Mouse (Mus musculus) thymus, postnatal 14 days (tissue): ENCODE measurements around the gene Zfp770.
"Not testable (repeated sequence)": the region's sequence is repeated elsewhere in the genome, so short reads cannot be mapped to it uniquely, and the experiment has no call there.

ENCODE experiments used
- DNase-seq: peaks from one replicate; pipeline ENCODE4 v3.0.0; 2021

The Zfp770 gene

DNA sequence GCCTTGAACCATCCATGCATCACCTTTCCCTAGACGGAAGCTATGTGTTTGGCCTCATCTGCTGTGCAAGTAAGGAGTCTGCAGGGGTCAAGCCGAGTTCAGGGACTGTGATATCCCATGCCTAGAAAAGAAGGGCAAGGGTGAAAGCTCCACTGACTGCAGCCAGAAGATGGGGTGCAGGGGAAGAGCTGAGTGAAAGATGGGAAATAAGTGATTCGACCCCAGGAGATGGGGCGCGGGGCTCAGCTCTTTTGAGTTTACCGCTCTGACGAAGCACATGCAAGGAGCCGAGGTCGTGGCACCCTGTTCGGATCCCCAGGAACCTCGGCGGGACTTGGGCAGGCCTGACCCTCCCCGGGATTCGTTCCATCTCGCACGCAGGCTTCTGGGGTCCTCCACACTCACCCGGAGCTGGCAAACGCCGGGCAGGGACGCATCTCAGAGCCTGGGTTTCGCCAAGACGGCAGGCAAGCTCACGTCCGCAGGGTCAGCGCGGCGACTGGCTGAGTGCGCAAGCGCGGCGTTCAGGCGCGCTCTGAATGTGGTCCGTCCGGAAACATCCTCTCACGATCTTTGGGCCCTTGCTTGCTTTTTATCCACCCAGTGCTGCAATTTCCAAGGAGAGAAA lies at the start of gene Zfp770:
Zfp770 (minus strand) TSS at position 538 of the 628 bp plus-strand sequence.
- peak; percentile 75 for DNase-seq

DNA sequence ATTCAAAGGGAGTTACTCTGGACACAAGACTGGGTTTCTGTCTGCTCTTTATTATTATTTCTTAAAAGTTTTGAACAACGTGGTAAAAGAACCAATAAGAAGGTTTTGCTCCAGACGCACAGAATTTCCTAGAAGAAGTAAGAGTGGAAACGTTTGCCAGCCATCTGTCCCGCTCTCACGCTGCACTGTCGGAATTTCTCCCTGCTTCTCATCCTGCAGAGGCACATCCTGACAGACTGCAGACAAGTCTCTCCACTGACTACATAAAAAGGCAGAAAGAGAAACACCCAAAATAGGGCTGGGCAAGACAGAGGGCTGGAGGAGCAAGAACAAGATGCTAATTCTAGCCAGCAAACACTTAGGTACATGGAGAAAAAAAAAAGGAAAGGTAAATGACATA lies 48.2 kb upstream of the Zfp770 start:
- DNase-seq: no peak

DNA sequence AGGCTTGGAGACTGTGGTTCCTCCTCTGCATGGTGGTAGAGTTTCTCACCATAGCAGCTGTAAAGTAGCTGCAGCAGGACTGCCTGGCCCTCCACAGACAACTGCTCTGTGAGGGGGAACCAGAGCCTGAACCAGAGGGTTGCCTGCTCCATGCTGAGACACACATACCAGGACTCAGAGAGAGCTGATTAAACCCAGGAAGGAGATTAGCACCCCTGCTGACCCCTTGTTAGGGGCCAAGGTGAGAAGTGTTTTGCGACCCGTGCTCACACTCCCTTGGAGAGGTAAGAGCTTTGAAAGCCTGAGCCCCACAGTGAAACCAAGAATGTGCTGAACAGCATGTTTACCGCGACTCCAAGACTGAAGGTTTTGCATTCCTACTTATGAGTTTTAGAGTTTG lies 36.4 kb upstream of the Zfp770 start:
- no peak for DNase-seq

DNA sequence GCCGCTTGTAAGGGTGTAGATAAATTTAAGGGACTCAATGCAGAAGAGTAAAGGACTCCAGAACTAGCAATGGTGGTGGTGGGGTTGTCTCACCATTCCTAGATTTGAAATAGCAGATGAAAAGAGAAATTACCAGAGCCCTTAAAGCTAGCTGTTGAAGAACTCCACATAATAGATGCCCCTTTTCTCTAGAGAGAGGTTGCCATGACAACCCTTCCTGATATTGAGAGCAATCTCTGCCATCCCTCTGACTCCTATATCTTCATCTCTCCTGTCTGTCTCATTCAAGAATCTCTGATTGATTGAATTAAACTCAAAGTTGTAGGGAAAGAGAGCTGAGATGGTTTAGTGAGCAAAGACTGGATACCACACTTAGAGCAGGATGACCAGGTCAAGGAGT lies 35.3 kb upstream of the Zfp770 start:
- DNase-seq: no peak

DNA sequence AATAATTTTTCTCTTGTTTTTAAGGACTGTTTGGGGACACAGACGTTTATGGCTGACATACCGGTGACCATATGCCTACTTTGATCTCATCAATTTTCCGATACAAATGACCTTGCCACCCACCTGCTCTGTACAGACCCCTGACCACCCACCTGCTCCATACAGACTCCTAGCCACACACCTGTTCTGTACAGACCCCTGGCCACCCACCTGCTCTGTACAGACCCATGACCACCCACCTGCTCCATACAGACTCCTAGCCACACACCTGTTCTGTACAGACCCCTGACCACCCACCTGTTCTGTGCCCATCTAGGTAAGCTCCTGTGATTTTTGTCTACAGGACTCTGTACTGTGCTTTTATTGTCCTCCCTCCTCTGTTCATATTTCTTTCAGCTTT lies 34.3 kb upstream of the Zfp770 start:
- DNase-seq: no peak

DNA sequence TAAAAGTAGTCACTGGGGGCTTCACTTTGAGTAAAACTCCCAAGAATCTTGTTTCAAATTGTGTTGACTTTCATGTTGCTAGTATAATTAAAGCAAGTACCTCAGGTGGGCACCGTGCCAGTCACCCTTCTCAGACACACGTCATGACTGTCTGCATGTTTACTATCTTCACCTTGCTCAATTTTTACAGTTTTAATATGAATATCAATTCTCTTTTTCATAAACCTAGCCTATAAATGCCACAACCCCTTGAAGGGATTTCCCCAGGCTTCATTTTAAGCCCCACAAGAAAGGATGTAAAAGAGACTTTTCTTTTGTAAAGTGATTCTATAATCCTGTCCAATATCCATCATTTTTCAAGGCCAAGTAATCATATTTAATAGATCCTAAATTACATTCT lies 30.0 kb upstream of the Zfp770 start:
- no peak for DNase-seq

DNA sequence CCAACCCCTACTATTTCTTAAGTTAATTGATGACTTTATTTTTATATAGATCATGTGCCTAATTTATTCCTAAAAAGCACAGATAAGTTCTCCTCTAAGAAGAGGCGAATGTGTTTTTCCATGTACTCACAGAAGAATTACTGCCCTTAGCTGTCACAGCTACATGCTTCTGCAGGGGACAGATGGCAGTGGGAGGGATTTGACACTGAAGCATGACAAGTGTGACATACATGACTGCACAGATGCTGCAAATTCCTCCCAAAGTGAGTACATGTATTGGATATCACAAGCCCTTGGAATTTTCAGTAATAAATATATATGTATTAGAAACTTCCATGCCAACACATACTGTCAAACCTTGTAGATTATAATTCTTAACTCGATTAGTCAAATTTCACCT lies 27.4 kb upstream of the Zfp770 start:
- DNase-seq: no peak

DNA sequence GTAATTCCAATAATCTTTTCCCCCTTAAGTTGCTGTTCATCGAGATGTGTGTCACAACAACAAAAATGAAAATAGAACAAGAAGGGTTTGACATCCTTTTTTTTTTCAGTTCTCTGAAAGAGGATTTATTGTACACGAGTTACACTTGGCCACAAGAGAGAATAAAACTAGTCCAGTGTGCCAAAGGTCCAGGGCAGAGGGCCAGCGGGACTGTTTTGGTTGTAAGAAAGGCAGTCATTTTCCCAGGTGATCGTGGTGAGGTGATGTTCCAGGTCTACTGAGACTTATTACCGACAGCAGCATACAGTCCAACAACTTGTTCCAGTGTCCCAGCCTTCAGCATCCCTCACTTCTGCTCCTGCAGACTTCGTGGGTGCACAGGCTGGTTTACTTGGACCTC lies 3.8 kb upstream of the Zfp770 start:
- no peak for DNase-seq

DNA sequence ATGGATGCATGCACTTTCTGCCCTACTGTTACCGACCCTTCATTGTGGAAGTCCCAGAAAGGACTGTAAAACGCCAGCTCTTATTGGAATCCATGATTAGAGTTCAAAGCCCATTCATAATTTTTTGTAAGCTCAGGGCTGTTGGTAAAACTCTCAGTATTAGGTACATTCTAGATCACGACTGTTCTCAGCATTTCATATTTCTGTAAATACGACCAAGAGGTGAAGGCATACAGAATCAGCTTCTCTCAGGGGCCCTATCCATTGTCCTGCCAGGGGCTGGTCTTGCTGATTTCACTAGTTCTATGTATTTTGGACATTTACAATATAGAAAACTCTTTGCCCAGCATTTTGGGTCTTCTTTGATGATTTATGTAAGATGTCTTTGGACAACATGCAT lies 305 bp upstream of the Zfp770 start:
- DNase-seq: no peak

DNA sequence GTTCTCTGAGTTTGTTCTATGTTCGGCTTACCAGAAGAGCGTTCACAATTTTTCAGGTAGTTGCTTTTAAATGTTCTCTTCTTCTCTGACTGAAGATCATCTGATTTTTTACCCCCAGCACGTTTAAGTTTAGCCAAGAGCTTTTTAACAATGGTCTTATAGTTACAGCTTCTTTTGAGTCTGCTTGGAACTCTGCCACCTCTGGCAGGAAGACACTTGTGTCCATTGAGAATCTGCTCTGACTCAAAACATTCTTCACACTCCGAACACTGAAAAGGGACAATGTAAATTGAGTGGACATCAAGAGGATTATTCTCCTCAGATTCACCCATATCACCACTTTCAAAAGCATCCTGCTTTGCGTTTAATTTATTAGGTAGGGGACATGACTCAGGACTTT lies 4.8 kb downstream of the Zfp770 start:
- no peak for DNase-seq

DNA sequence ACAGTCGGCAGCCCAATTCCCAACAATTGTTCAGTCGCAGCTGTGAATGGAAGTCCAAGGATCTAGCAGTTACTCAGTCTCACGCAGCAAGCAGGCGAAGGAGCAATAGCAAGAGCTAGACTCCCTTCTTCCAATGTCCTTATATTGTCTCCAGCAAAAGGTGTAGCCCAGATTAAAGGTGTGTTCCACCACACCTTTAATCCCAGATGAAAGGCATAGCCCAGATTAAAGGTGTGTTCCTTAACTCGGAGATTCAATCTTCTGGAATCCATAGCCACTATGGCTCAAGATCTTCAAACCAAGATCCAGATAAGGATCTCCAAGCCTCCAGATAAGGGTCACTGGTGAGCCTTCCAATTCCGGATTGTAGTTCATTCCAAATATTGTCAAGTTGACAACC lies 14.3 kb downstream of the Zfp770 start, which contains the start of gene Aqr:
Aqr (minus strand) TSS at position 101 of the 400 bp plus-strand sequence.
- not testable (repeated sequence) for DNase-seq

DNA sequence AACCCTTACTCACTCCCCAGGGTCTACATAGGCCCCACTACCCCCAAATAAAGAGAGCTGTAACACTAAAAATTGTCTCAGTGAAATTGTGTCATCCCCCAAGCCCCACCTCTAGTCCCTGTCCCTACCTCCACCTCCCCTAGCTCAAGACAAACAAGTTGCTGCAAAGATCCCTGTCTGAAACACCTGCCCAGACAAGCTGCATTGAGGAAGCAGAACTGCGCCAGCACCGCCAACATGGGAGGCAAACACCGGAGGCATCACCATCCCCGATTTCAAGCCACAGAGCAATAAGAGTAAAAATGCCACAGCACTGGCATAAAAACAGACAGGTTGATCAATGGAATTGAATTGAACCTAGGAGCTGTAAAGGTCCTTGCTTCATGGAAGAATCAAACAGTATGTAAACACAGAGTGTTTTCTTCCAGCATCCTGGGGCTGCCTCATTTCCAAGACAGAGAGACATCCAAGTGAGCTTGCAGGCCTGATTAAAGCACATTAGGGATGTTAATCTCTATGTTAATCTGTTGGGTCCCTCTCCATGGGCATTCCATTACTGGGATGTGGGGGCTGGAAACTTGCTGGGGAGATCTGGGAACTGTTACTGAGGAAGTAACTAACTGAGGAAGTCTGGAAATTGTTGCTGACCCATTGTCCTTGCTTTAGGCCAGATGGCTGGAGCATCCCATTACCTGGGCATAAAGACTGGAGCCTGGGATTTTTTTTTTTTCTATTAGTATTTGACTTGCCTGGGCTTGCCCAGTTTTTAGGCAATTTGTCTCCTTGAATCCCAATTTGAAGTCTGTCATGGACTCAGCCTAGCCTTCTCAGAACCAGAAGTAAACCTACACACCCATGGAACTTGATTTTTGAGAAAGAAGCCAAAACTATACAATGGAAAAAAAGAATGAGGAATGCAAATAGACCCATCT lies 23.2 kb downstream of the Zfp770 start:
- no peak for DNase-seq

DNA sequence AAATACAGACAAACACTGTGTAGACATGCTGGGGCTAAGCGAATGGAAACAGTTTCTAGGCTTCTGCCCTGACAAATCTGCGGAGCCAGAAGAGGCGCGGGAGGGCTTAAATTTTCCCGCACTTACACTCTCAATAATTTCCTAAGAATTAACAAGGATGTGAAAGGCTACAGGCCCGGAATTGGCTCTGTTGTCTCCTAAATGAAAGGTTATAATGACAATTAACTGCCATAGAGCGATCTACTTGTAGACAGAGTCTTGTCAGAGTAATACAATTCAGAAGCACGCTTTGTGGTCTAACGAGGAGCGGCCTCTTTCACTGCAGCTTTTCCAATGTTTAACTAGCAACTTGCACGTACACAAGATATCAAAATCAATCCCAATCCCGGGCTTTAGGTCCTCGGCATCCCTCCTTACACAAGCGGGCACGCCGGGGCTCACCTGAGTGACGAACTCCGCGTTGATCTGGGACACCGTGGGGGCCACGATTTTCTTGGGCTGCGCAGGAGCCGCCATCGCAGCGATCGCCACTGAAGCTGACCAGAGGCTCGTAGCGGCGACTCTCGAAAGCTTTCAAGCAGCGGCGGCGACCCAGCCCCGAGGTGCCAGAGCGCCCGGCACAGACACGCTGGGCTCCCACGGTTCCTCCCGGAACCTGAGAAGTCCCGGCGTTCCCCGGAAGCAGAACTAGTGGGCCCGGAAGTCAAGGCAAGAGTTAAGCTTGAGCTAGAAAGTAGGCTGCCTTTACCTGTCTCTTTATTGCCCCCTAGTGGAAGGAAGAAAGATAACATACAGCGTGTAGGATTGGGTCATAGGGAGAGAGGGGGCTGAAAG lies 26.4 kb downstream of the Zfp770 start:
- peak; percentile 81 for DNase-seq

DNA sequence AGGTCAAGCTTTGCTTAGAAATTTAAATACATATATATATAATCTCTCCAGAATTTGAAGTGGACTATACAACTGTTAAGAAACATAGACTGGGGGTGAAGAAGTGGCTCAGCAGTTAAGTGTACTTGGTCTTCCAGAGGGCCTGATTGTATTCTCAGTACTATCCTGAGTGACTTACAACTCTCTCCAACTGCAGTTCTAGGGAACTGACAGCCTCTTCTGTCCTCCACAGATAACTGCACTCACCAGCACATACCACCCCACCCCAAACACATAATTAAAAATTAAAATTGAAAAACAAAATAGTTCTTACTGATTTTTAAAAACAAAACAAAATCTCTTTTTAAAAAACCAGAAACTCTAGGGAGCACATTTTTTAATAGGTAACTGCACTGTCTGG lies 28.0 kb downstream of the Zfp770 start:
- no peak for DNase-seq

DNA sequence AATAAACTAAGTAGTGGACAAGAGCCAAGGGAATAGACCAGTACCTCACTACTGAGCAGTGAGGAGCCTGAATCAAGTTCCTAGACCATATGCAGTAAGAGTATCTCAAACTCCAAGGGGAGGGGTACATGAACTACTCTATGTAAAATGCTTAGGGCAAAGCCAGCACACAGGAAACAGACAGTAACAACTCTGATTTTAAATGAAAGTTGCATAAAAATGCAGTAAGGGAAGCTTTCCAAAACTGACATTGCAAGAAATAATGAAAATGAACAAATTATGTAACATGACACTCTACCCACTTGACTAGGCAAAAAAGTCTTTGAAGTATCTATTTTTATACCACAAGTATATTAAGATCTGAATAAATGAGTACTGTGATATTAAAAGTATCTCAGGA lies 33.4 kb downstream of the Zfp770 start:
- no peak for DNase-seq

DNA sequence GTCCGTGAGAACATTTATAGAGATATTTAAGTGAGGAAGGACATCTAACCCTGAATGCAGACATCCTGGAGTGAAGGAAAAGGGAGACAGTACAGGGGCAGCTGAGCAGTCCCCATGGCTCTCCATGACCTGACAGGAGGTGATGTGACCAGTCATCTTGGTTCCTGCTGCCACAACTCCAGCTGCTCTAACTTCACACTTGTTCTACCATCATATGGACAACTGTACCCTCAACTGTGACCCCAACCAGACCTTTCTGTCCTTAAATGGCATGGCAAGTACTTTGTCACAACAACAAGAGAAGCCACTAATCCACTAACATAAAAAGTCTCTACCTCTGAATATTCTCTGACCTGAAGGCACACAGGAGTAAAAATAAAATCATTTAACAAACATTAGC lies 39.3 kb downstream of the Zfp770 start:
- no peak for DNase-seq

DNA sequence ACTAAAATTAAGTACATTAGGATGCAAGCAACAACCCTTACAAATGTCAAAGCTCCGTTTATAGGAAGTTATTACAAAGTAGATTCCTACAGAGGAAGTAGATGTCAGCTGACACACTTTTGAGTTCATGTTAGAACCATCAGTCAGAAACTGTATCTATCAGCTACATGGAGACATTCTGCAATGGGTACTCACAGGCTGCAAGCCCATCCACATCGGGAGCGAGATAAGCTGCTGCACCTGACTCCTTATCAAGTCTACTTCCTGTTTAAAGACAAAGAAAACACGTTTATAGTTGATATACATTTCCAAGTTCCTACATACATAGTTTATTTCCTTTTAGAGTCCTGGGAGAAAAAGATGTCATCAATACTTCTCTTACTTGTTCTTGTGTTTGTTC lies 43.9 kb downstream of the Zfp770 start:
- no peak for DNase-seq

DNA sequence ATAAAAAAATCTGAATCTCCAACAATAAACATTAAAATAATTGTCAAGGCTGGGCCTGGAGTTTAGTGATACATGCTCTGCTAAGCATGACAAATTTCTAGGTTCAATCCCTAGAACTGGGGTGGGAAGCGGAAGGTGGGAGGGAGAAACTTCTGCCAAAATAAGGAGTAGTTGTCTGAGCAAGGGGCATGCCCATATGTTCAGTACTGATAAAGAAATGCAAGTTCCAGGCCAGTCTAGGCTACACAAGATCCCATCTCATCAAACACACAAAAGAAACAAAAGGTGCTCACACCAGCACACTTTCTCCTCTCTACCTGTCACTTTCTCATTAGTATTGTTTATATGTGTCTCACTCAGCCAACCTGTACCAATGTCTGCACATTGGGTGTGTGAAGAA lies 44.6 kb downstream of the Zfp770 start:
- DNase-seq: no peak

DNA sequence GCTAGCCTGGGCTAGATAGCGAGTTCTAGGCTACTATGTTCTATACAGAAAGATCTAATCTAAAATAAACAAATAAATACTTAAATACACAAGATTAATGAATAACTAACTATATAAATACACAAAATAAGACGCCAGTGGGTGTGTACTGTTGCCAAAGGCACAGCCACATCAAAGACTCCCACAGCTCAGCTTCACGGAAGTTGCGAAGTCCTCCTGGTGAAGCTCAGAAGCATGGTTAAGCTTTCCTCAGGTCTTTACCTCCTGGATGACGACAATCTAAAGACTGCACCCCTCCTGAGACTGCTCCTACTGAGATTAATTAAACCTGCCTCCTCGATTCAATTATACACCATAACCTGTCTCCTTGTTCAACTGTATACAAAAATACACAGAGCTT lies 48.0 kb downstream of the Zfp770 start:
- no peak for DNase-seq

DNA sequence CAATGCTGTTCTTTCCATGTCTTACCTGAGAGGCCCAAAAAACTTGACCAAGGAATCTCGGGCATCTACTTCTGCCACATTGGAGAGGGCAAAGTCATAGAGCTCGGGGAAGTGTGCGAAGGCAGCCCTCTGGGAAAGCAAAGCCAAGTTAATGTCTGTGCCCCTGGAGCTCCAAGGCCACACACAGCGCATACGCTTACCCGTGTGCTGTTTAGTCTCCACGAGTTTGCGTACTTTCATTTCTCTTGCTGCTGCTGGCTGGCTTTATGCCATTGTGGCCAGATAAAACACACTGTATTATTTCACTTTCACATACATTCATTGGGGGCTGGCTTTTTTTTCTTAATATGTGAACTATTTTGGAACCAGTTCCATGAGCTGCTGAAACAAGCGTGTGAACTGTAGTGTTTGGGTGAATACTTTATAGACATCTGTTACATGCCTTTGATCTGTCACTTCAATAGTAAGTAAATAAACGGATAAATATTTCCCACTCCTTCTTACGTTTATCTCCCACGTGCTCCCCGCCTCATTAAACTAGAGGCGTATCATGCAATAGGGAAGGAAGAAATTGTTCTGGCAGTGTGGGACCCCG lies 54.3 kb downstream of the Zfp770 start:
- no peak for DNase-seq

DNA sequence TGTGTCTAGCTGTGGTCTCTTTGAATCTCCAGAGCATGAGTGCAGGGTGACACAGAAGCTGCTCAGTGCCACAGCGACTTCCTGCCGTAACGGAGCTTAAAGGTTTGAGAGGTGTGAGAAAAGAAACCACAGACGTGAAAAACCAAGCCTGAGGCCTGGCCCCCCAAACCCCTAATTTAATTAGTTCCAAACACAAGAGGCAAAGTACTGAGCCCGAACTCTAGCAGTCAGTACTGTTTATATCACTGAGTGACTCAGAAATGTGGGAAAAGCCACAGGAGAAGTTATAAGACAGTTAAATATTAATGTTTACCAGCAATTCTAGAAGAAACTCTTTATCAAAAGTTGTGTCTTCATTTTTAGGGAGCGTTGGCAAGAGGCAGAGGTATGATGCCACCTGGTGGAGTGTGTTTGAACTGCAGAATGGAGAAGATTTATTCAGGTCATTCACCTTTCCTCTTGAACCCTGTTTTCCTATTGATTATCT lies 55.9 kb downstream of the Zfp770 start:
- DNase-seq: peak; percentile 67

DNA sequence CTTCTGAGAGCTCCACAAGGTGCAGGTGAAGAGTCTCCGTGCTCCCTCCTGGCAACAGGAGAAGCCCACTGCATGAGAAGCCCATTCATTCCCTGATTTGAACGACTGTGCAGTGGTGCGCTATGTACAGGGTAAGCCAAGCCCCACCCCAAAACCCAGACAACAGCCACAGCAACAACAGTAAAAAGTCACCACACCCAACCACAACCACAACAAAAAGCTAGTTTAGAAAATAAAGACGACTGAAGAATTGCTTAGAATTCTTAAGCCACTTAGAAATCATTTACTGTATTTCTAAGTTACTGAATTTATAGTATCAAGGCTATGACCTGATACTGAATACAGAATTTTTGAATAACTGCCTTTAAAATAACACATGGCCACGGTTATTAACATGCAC lies 56.4 kb downstream of the Zfp770 start:
- peak; percentile 66 for DNase-seq

DNA sequence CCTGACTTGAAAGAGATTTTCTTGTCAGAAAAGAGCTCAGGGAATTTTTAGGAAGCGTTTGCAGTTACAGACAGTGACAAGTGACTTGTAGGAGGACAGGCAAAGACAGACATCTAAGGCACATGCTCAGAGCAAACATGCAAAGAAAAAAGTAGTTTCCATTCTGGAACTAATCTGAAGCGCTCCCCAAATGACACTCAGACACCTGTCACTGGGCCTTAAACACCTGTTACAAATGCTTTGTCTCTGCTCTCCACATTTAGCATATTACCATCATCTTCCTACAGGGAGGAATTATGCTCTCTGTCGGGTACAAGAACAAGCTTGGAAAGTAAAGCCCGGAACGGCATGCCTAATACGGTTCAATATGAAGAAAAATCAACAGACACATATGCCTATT lies 57.4 kb downstream of the Zfp770 start:
- no peak for DNase-seq
